Mouse (Mus musculus): ENCODE measurements around the gene Cts7. TPM values are rescaled to one million over a fixed set of nuclear protein-coding genes. Genes with fewer than 3 reads are reported as not detected.

Cts7 gene
- polyA plus RNA-seq (2014; fragmentation: Nextera tagmentation; extraction: Ambion mirVana), result not detected in 2 replicates

GRCm38 (mm10) chr13:61358097-61358496 is at the start of gene Cts7:
Gene Cts7, minus strand, starts transcription at chr13:61358197.
- H3K4me1 ChIP-seq (replicated peaks; ENCODE audit: control insufficient read depth, insufficient read depth, low read length), result no peaks in the 10 kb centered on the region
- H3K9ac ChIP-seq (ENCODE audit: low read length), result no peak within 1 kb of the TSS
- no peak for DNase-seq (ENCODE audit: low spot score)
- no peak within 1 kb of the TSS for H3K27ac ChIP-seq (ENCODE audit: low read depth)
- no peak for ATAC-seq (replicated peaks; ENCODE audit: low FRiP score, low TSS enrichment, low read depth)
- H3K9me3 ChIP-seq (ENCODE audit: control insufficient read depth, low read length), result no peaks in the 10 kb centered on the region
- no peak within 1 kb of the TSS for H3K4me2 ChIP-seq (ENCODE audit: low read length)
- no peak within 1 kb of the TSS for H3K4me3 ChIP-seq (ENCODE audit: low read depth, low read length)
- no peaks in the 10 kb centered on the region for H3K27me3 ChIP-seq (replicated peaks; ENCODE audit: control insufficient read depth, insufficient read depth, low read length)
- H3K36me3 ChIP-seq (ENCODE audit: control insufficient read depth, insufficient read depth, low read length), result no peaks in the 10 kb centered on the region

Small RNA genes within 50 kb of the gene (microRNA-seq; reads per million reads assigned to microRNA genes)
- gene Gm27704, result not detected

Other genes with a start within 250 kb of the Cts7 start
- gene Ctsr, start 193.9 kb downstream of the Cts7 start, polyA plus RNA-seq (2014; fragmentation: Nextera tagmentation; extraction: Ambion mirVana), result not detected in 2 replicates
- not detected in 2 replicates for gene Cts6, start 154.8 kb downstream of the Cts7 start, polyA plus RNA-seq (2014; fragmentation: Nextera tagmentation; extraction: Ambion mirVana)
- gene Cts8, start 102.8 kb downstream of the Cts7 start, polyA plus RNA-seq (2014; fragmentation: Nextera tagmentation; extraction: Ambion mirVana), result not detected in 2 replicates
- not detected in 2 replicates for gene Gm49398, start 69.4 kb downstream of the Cts7 start, polyA plus RNA-seq (2014; fragmentation: Nextera tagmentation; extraction: Ambion mirVana)
- gene Ctsm, start 183.6 kb upstream of the Cts7 start, polyA plus RNA-seq (2014; fragmentation: Nextera tagmentation; extraction: Ambion mirVana), result not detected in 2 replicates
- gene Gm49352, start 210.0 kb upstream of the Cts7 start, polyA plus RNA-seq (2014; fragmentation: Nextera tagmentation; extraction: Ambion mirVana), result not detected in 2 replicates
- gene Cts3, start 211.9 kb upstream of the Cts7 start, polyA plus RNA-seq (2014; fragmentation: Nextera tagmentation; extraction: Ambion mirVana), result not detected in 2 replicates

Measured in intestine, embryonic 14.5 days (tissue).